Mouse (Mus musculus): ENCODE measurements around the gene Gm20518. TPM values are rescaled to one million over a fixed set of nuclear protein-coding genes. Genes with fewer than 3 reads are reported as not detected.

Gene Gm20518
- polyA plus RNA-seq, 1 experiment = 0.07 TPM

DNA sequence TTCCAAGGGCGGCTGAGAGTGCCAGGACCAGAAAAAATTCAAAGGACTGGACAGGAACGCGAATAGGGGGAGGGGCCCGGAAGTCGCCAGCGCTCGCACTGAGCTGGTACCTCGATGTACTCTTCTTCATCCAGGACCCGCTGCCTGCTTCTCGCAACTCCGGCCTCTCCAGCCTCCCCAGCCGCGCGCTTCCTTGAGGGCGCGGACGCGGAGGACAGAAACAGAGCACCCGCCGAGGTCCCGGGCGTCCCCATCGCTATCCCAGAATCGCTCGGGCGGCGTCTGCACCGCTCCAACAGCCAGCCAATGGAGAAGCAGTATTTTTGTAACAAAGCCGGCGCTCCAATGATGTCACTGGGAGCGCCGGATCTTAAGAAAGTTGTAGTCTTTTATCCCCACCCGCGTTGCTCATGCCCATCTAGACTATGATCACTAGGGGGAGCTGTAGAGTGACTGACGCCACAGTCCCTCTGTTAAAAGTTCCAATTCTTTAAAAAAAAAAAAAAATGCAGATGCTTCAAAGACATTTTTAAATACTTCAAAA is 19.7 kb upstream of the Gm20518 start, which contains the start of gene Ess2:
Gene Ess2, minus strand, starts transcription at position 297 of the 544 bp plus-strand sequence.
- H3K9me3 ChIP-seq (ENCODE audit: control insufficient read depth, low read length) = peaks cover 20% of the 10 kb centered on the region
- peaks cover 46% of the 10 kb centered on the region for H3K27me3 ChIP-seq (ENCODE audit: control insufficient read depth)
- H3K36me3 ChIP-seq (ENCODE audit: control insufficient read depth) = peaks cover 34% of the 10 kb centered on the region
- TF ChIP-seq TAL1 (IDR thresholded peaks at IDR 0.05; ENCODE audit: low read length) = no peak
- no peak for TF ChIP-seq GATA1 (IDR thresholded peaks at IDR 0.05; ENCODE audit: low read length)
- peaks cover 22% of the 10 kb centered on the region for H3K4me1 ChIP-seq (ENCODE audit: control insufficient read depth)
- peak within 1 kb of the TSS; percentile 93 for H3K4me3 ChIP-seq (replicated peaks)

DNA sequence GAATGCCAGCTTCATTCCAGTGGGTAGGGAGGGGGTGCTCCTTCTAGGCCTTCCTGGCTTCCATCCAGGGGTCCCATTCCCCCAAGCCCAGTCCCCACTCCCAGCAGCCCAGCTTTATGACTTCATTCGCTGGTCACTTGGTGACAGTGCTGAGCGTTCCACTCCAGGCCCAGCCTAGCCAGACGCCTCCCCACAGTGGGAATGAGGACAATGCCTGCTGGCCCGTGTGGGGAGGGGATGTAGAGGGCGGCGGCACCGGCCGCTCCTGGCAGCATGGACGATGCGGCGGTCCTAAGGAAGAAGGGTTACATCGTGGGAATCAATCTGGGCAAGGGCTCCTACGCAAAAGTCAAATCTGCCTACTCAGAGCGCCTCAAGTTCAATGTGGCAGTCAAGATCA is 7.0 kb upstream of the Gm20518 start, which contains the start of the genes Dgcr2 and Tssk2:
Gene Dgcr2, minus strand, starts transcription at position 101 of the 400 bp plus-strand sequence.
Gene Tssk2, plus strand, starts transcription at position 176 of the 400 bp plus-strand sequence.
- no peak within 1 kb of the TSS for H3K4me3 ChIP-seq (replicated peaks)
- 0 out of 2 replicates have a peak, but pooled peaks cover 2% of the 10 kb centered on the region for H3K27me3 ChIP-seq (ENCODE audit: control insufficient read depth)
- H3K9me3 ChIP-seq (ENCODE audit: control insufficient read depth, low read length) = no peaks in the 10 kb centered on the region
- TF ChIP-seq TAL1 (IDR thresholded peaks at IDR 0.05; ENCODE audit: low read length) = no peak
- TF ChIP-seq GATA1 (IDR thresholded peaks at IDR 0.05; ENCODE audit: low read length) = no peak
- peaks cover 52% of the 10 kb centered on the region for H3K36me3 ChIP-seq (ENCODE audit: control insufficient read depth)
- H3K4me1 ChIP-seq (ENCODE audit: control insufficient read depth) = no peaks in the 10 kb centered on the region

DNA sequence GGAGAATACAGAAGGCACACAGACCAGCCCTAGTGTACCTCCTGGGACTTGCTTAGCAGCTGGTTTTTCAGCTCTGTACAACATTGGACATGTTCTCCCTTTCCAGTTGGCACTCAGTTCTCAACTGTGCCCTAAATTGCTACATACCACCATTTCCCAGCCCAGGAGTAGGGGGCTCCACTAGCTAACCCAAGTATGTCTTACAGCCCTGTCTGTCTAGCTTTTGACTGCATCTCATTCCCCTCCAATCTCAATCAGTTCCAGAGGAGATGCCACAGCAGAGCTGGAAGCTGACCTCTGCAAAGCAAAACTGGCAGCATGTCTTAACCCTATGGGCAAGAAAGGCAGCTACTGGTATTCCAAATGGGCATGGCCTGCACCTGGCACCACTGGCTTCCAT is 4.6 kb upstream of the Gm20518 start:
- H3K27me3 ChIP-seq (ENCODE audit: control insufficient read depth) = 0 out of 2 replicates have a peak, but pooled peaks cover 2% of the 10 kb centered on the region
- no peak overlapping the region for H3K4me3 ChIP-seq (replicated peaks)
- peaks cover 28% of the 10 kb centered on the region for H3K36me3 ChIP-seq (ENCODE audit: control insufficient read depth)
- peaks cover 12% of the 10 kb centered on the region for H3K4me1 ChIP-seq (ENCODE audit: control insufficient read depth)
- H3K9me3 ChIP-seq (ENCODE audit: control insufficient read depth, low read length) = no peaks in the 10 kb centered on the region
- TF ChIP-seq GATA1 (IDR thresholded peaks at IDR 0.05; ENCODE audit: low read length) (no peak), TAL1 (IDR thresholded peaks at IDR 0.05; ENCODE audit: low read length) (no peak)

DNA sequence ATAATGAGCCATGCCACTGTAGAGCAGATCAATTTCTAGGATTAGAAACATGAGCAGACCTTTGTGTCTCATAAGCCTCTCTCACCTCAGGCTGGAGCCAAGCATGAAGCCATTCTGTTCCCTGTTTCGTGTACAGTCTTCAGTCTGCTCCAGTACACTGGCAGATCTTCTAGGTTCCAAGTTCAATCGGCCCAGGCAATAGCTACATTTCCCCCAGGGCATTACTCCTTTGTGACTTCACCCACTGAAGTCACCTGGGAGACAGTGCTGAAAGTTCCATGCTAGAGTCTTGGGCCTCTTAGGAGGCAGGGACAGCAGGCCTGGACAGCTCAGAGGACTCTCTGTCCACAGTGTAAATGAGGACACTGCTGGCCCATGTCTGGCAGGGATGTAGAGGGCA is 2.5 kb upstream of the Gm20518 start, which contains the start of gene Tssk1:
Gene Tssk1, plus strand, starts transcription at position 301 of the 400 bp plus-strand sequence.
- no peak within 1 kb of the TSS for H3K4me3 ChIP-seq (replicated peaks)
- H3K27me3 ChIP-seq (ENCODE audit: control insufficient read depth) = 0 out of 2 replicates have a peak, but pooled peaks cover 2% of the 10 kb centered on the region
- no peaks in the 10 kb centered on the region for H3K9me3 ChIP-seq (ENCODE audit: control insufficient read depth, low read length)
- H3K4me1 ChIP-seq (ENCODE audit: control insufficient read depth) = peaks cover 29% of the 10 kb centered on the region
- H3K36me3 ChIP-seq (ENCODE audit: control insufficient read depth) = peaks cover 16% of the 10 kb centered on the region
- no peak for TF ChIP-seq GATA1 (IDR thresholded peaks at IDR 0.05; ENCODE audit: low read length)

DNA sequence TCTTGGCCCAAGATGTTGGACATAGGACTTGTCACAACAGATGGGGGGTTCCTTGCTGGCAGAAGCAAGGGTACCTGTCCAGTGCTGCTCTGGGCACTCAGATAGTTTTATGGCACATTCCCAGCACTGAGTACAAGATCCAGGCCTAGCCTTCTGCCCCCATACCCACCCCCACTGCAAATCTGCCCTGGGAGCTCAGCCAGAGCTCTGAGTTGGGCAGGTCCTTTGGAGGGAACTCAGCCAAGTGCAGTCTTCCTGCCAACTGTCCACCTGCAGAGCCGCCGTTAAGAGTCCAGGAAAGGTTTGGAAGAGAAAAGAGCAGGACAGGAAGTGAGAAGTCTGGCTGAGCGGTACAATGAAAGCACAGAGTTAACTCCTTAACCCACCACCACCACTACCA is 1.1 kb upstream of the Gm20518 start:
- H3K4me1 ChIP-seq (ENCODE audit: control insufficient read depth) = peaks cover 29% of the 10 kb centered on the region
- no peak overlapping the region for H3K4me3 ChIP-seq (replicated peaks)

DNA sequence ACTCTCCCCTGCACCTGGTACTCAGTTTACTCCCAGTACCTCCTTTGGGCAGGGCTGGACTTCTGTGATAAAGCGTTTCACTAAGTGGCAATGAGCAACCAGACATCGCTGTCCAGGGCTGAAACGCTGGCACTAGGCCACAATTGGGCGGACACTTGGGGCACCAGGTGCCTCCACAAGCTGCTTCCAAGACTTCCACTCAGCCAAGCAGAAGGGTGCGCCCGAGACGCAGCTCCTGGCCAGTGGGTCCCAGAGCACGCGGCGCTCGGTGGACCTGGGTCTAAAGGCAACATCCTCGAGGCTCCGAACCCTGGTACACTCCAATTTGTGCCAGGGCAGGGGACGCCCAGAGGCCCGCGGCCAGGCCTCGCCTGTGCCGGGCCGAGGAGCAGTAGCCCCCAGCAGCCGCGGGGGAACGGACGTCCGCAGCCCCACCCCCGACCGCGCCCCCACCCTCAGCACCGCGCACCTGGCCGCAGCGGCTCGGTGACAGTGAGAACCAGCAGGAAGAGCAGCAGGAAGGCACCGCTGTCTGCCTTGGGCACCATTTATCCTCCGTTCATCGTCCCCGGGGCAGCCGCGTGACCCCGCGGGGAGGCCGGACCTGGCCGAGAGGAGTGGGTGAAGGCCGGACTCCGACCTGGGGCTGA is 429 bp downstream of the Gm20518 start:
- TF ChIP-seq TAL1 (IDR thresholded peaks at IDR 0.05; ENCODE audit: low read length) (no peak), GATA1 (IDR thresholded peaks at IDR 0.05; ENCODE audit: low read length) (no peak)
- 0 out of 2 replicates have a peak, but pooled peaks cover 2% of the 10 kb centered on the region for H3K27me3 ChIP-seq (ENCODE audit: control insufficient read depth)
- H3K36me3 ChIP-seq (ENCODE audit: control insufficient read depth) = peaks cover 12% of the 10 kb centered on the region
- H3K4me1 ChIP-seq (ENCODE audit: control insufficient read depth) = peaks cover 33% of the 10 kb centered on the region
- peak overlapping the region; percentile 99 for H3K4me3 ChIP-seq (replicated peaks)
- no peaks in the 10 kb centered on the region for H3K9me3 ChIP-seq (ENCODE audit: control insufficient read depth, low read length)

More for the DNA sequence above, 1.1 kb upstream of the Gm20518 start:
- Histone ChIP-seq H3K27me3 (ENCODE audit: control insufficient read depth) (0 out of 2 replicates have a peak, but pooled peaks cover 2% of the 10 kb centered on the region), H3K9me3 (ENCODE audit: control insufficient read depth, low read length) (no peaks in the 10 kb centered on the region), H3K36me3 (ENCODE audit: control insufficient read depth) (peaks cover 9% of the 10 kb centered on the region)
- no peak for TF ChIP-seq GATA1 (IDR thresholded peaks at IDR 0.05; ENCODE audit: low read length)

DNA sequence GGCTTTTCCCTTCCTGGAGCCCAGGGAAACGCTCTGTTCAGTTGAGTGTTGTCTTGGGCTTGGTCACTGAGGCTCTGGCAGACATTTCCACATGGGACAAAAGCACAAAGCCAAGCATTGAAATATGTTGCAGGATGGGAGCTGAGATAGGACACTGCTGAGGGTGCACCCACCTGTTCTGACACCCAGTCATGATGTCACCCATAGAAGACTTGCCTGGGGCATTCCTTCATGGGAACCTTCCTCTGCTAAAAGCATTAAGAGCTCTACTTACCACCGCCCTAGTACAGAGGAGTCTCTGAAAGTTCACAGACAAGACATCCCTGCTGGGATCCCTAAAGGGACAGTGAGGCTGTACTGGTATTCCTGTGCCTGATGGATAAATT is 1.1 kb downstream of the Gm20518 start:
- Histone ChIP-seq H3K4me1 (ENCODE audit: control insufficient read depth) (peaks cover 38% of the 10 kb centered on the region), H3K27me3 (ENCODE audit: control insufficient read depth) (0 out of 2 replicates have a peak, but pooled peaks cover 2% of the 10 kb centered on the region), H3K4me3 (replicated peaks) (peak overlapping the region; percentile 99), H3K36me3 (ENCODE audit: control insufficient read depth) (peaks cover 19% of the 10 kb centered on the region), H3K9me3 (ENCODE audit: control insufficient read depth, low read length) (no peaks in the 10 kb centered on the region)
- TF ChIP-seq TAL1 (IDR thresholded peaks at IDR 0.05; ENCODE audit: low read length) (no peak), GATA1 (IDR thresholded peaks at IDR 0.05; ENCODE audit: low read length) (no peak)

DNA sequence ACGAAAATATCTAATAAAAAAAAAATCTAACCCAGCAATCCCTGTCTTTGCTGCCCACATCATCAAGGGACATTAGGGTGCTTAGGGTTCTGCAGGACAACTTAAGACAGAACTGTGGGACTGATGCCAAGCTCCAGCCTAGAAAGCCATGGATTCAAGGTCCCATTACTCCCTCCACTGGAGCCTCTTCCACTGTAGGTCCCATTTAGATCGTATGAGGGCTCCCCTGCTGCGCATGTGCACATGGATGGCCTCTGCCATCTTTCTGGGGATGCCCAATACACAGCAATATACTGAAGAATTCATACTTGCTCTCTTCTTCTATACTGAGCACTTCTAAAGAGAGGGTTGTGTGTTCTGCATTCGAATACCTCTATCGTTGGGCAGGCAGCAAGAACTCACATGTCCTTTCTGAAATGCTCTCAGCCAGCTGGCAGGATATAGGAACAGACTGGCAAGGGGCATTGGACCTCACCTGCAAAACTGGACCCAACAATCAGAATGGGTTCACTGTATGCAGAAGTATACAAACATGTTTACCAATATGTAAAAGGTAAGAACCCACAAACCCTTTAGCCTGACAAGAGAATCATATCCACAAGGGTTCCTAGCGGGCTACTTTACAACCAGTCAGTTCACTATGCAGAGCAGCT is 1.7 kb downstream of the Gm20518 start:
- Histone ChIP-seq H3K4me3 (replicated peaks) (peak overlapping the region; percentile 99), H3K27me3 (ENCODE audit: control insufficient read depth) (0 out of 2 replicates have a peak, but pooled peaks cover 2% of the 10 kb centered on the region), H3K9me3 (ENCODE audit: control insufficient read depth, low read length) (no peaks in the 10 kb centered on the region), H3K4me1 (ENCODE audit: control insufficient read depth) (peaks cover 38% of the 10 kb centered on the region), H3K36me3 (ENCODE audit: control insufficient read depth) (peaks cover 23% of the 10 kb centered on the region)
- TF ChIP-seq TAL1 (IDR thresholded peaks at IDR 0.05; ENCODE audit: low read length) = no peak
- TF ChIP-seq GATA1 (IDR thresholded peaks at IDR 0.05; ENCODE audit: low read length) = no peak

DNA sequence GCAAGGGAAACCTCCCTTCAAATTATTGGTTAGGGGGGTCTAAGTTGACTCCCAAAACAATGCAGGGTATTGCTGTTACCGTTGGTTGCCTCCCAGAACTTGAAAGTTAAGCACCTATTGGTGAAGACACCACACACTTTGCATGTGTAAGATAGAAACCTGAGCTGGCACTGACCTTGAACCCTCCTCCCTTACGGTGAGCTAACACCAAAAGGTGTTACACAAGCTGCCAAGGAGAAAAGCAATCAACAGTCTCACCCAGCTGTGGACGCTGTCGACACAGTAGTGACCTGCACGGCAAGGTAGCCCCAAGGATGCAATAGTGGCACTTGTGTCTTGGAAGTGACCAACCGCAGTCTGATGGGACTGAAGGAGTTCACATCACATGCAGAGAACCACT is 7.4 kb downstream of the Gm20518 start:
- Histone ChIP-seq H3K36me3 (ENCODE audit: control insufficient read depth) (peaks cover 55% of the 10 kb centered on the region), H3K4me3 (replicated peaks) (no peak overlapping the region), H3K27me3 (ENCODE audit: control insufficient read depth) (no peaks in the 10 kb centered on the region), H3K4me1 (ENCODE audit: control insufficient read depth) (peaks cover 26% of the 10 kb centered on the region), H3K9me3 (ENCODE audit: control insufficient read depth, low read length) (no peaks in the 10 kb centered on the region; the same call in 1 of the 2 replicates)
- TF ChIP-seq GATA1 (IDR thresholded peaks at IDR 0.05; ENCODE audit: low read length) (no peak), TAL1 (IDR thresholded peaks at IDR 0.05; ENCODE audit: low read length) (no peak)

Measured in erythroblast, embryonic 14.5 days (primary cell).